Mouse (Mus musculus) heart, embryonic 12.5 days (tissue): Measurements from ENCODE around the gene Pum2. TPM values are rescaled to one million over a fixed set of nuclear protein-coding genes. Genes with fewer than 3 reads are reported as not detected.

Source experiments
- ATAC-seq: fragments of 200-750 bp; cut with Nextera tagmentation; 2 replicates; pipeline ENCODE4 v1.8.0; 2017; ENCODE audit warnings: moderate TSS enrichment, moderate library complexity; ENCODE audit not compliant: insufficient number of reproducible peaks, low FRiP score
- H3K27ac ChIP-seq: fragments of 300-500 bp; sonication (generic); 2 replicates; pipeline ENCODE4 v1.5.1; 2016; ENCODE audit warnings: mild to moderate bottlenecking, moderate library complexity; ENCODE audit not compliant: poor library complexity, severe bottlenecking
- H3K27me3 ChIP-seq: fragments of 300-500 bp; sonication (generic); replicated peaks from 2 replicates; pipeline ENCODE4 v1.6.1; 2016; ENCODE audit warnings: mild to moderate bottlenecking, moderate library complexity
- H3K36me3 ChIP-seq: fragments of 300-500 bp; sonication (generic); 2 replicates; pipeline ENCODE4 v1.6.1; 2016; ENCODE audit warnings: mild to moderate bottlenecking, moderate library complexity
- H3K4me1 ChIP-seq: fragments of 300-500 bp; sonication (generic); replicated peaks from 2 replicates; pipeline ENCODE4 v1.6.1; 2016; ENCODE audit warnings: mild to moderate bottlenecking
- H3K4me2 ChIP-seq: fragments of 300-500 bp; sonication (generic); 2 replicates; pipeline ENCODE4 v1.6.1; 2016; ENCODE audit warnings: mild to moderate bottlenecking, moderate library complexity
- H3K4me3 ChIP-seq: fragments of 300-500 bp; sonication (generic); 2 replicates; pipeline ENCODE4 v1.5.1; 2016; ENCODE audit warnings: mild to moderate bottlenecking
- H3K9ac ChIP-seq: fragments of 300-500 bp; sonication (generic); 2 replicates; pipeline ENCODE4 v1.6.1; 2016; ENCODE audit warnings: mild to moderate bottlenecking, moderate library complexity
- H3K9me3 ChIP-seq: fragments of 300-500 bp; sonication (generic); replicated peaks from 2 replicates; pipeline ENCODE4 v1.6.1; 2016; ENCODE audit warnings: mild to moderate bottlenecking, moderate library complexity
- whole genome bisulfite sequencing: fragments of 180-500 bp; shearing (Covaris S2); methylation state at CpG from one replicate; pipeline ENCODE4 v1.1.7; 2016; 5-methylcytosine and 5-hydroxymethylcytosine counted together
- polyA plus RNA-seq: library from polyadenylated mRNA; unstranded; fragments of >200 nt; fragmentation: Nextera tagmentation; extraction: Ambion mirVana; gene quantifications from 2 replicates; pipeline ENCODE4 v1.2.1, GENCODE M21; 2016

Gene Pum2
- polyA plus RNA-seq, 1 experiment from 2014 or later, result 37.3 TPM

- peaks cover 19% of the 10 kb centered on the region for H3K4me1 ChIP-seq
Measured at GRCm38 (mm10) chr12:8778106-8778505, 104.2 kb downstream of the Pum2 start.

DNA sequence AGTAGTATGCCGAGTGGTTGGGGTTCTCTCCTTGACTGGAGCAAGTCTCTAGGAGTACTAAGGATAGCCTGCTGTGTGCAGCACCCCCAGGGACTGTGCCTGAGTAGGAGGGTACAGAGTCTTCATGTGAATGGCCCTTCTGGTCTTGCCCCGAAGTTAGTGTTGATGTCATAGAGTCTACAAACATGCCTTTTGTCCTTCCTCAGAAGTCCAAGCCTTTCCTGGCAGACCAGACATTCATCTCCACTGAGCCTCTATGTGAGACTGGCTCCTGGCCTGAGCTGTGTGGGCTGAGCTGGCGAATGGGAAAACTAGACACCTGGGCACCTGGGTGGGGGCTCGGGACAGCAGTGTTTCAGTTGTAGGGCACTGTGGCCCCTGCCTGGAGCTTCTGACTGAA, 105.9 kb downstream of the Pum2 start:
- no peaks in the 10 kb centered on the region for H3K9me3 ChIP-seq
- H3K27me3 ChIP-seq, result no peaks in the 10 kb centered on the region
- H3K27ac ChIP-seq, result no peak overlapping the region
- no peak overlapping the region for H3K9ac ChIP-seq
- peaks cover 16% of the 10 kb centered on the region for H3K4me1 ChIP-seq
- no peaks in the 10 kb centered on the region for H3K36me3 ChIP-seq
- no peak overlapping the region for H3K4me3 ChIP-seq
- H3K4me2 ChIP-seq, result no peak overlapping the region
- ATAC-seq, result no peak
- WGBS, result 70% methylated on average over 4 of the region's 4 CpGs

More at GRCm38 (mm10) chr12:8778106-8778505, 104.2 kb downstream of the Pum2 start:
- H3K4me3 ChIP-seq, result no peak overlapping the region
- no peak overlapping the region for H3K4me2 ChIP-seq
- H3K9me3 ChIP-seq, result no peaks in the 10 kb centered on the region
- no peak overlapping the region for H3K27ac ChIP-seq
- ATAC-seq, result no peak
- no peaks in the 10 kb centered on the region for H3K36me3 ChIP-seq
- H3K9ac ChIP-seq, result no peak overlapping the region
- WGBS, result 78% methylated on average over 7 of the region's 7 CpGs
- no peaks in the 10 kb centered on the region for H3K27me3 ChIP-seq

DNA sequence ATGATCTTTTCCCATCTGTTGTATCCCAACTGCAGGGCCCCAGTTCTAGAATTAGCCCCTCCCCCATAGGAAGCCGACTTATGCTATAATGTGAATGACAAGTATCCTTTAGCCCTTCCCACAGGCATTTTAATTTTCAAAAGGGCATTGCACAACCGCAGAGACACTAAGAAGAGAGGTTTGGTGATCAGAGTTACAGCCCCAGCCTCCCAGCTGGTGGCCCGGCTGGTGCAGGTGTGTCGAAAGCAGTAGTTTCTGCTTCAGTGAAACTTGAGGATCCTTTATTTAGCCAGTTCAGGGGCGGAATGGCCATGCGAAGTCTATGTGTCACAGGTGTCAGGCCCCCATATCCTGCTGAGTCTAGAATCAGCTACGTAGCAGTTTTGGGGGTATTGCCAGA, 107.2 kb downstream of the Pum2 start:
- ATAC-seq, result no peak
- Histone ChIP-seq H3K27ac (no peak overlapping the region), H3K4me3 (no peak overlapping the region), H3K4me1 (peaks cover 27% of the 10 kb centered on the region), H3K36me3 (no peaks in the 10 kb centered on the region), H3K4me2 (no peak overlapping the region), H3K9ac (no peak overlapping the region), H3K27me3 (no peaks in the 10 kb centered on the region), H3K9me3 (no peaks in the 10 kb centered on the region)
- 85% methylated on average over 7 of the region's 7 CpGs for WGBS

DNA sequence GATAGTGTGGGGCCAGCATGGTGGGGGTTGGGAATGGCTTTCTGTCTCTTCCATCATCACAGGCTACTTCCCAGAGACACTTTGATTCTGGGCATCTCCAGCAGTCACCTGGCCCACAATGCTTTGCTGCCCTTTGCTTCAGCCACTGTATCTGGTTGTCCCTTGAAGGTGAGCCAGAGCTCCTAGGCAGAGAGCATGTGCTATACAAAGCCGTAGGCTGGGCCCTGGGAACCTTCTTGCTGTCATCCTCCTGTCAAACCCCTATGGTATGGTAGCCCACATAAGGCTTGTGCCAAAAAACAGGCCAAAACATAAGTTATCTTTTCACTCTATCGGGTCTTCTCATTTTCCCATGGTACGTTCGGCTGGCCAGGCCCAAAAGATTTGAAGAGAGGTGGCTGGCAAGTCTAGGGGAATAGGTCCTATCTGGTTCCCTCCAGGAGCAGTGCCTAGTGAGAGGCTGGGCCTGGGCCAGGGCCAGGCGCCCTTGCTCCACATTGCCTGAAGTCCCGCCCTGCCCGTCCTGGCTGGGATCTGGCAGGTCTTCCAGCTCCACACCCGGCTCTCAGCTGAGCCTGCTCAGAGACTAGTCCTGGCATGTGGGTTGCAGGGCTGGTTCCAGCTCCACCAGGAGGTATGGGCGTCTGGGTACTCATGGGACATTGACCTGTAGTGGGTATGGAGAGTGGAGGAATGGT, 107.9 kb downstream of the Pum2 start:
- ATAC-seq, result no peak; the same call in 1 of the 2 replicates
- H3K36me3 ChIP-seq, result no peaks in the 10 kb centered on the region

GRCm38 (mm10) chr12:8782565-8782964, 108.6 kb downstream of the Pum2 start:
- Histone ChIP-seq H3K9ac (no peak overlapping the region), H3K27me3 (no peaks in the 10 kb centered on the region), H3K4me3 (no peak overlapping the region), H3K27ac (no peak overlapping the region), H3K36me3 (no peaks in the 10 kb centered on the region), H3K4me1 (peaks cover 27% of the 10 kb centered on the region), H3K9me3 (no peaks in the 10 kb centered on the region), H3K4me2 (no peak overlapping the region)
- 84% methylated on average over 3 of the region's 3 CpGs for WGBS
- no peak for ATAC-seq

More for the DNA sequence above, 107.9 kb downstream of the Pum2 start:
- H3K27ac ChIP-seq, result no peak overlapping the region
- no peaks in the 10 kb centered on the region for H3K27me3 ChIP-seq
- no peak overlapping the region for H3K9ac ChIP-seq
- no peak overlapping the region for H3K4me3 ChIP-seq
- no peak overlapping the region for H3K4me2 ChIP-seq
- WGBS, result 69% methylated on average over 9 of the region's 9 CpGs
- H3K4me1 ChIP-seq, result peaks cover 27% of the 10 kb centered on the region
- H3K9me3 ChIP-seq, result no peaks in the 10 kb centered on the region

- H3K36me3 ChIP-seq, result no peaks in the 10 kb centered on the region
- no peak overlapping the region for H3K4me3 ChIP-seq
- no peaks in the 10 kb centered on the region for H3K9me3 ChIP-seq
- no peak overlapping the region for H3K4me2 ChIP-seq
- no peaks in the 10 kb centered on the region for H3K27me3 ChIP-seq
- 52% methylated on average over 9 of the region's 9 CpGs for WGBS
- peaks cover 32% of the 10 kb centered on the region for H3K4me1 ChIP-seq
- H3K9ac ChIP-seq, result no peak overlapping the region
- no peak for ATAC-seq
- no peak overlapping the region for H3K27ac ChIP-seq
Measured at GRCm38 (mm10) chr12:8784189-8784588, 110.3 kb downstream of the Pum2 start.

- Histone ChIP-seq H3K9ac (no peak overlapping the region), H3K36me3 (peaks cover 16% of the 10 kb centered on the region)
- no peak for ATAC-seq
Measured at GRCm38 (mm10) chr12:8786476-8786875, 112.5 kb downstream of the Pum2 start.

DNA sequence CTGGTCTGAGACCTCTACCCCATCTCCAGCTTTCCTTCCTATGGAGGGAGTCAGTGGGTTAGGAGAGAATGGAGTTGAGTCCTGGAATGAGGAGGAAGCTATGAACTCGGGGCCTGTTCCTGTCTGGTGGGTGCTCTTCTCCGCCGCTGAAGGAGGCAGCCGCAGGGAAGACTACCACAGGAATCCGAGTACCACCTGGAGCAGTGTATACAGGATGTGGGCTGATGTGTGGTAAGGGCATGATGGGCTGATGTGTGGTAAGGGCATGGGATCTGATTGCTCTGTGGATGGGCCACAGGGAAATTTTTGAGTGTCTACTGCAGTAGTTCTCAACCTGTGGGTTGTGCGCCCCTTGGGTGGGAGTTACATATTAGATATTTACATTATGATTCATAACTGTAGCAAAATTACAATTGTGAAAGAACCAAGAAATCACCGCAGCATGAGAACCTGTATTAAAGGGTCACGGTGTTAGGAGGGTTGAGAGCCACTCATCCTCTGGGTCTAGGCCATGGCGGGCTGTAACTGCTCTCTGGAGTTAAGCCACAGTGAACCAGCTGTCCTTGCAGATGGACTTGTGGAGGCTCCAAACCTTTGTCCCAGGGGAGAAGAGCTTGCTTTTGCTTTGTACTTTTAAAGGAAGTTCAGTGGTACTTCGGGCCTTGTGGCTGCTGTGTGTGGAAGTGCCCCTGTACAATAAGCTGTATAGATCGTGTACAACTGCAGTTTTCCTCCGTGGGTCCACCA, 113.2 kb downstream of the Pum2 start:
- H3K9ac ChIP-seq, result no peak overlapping the region
- H3K27ac ChIP-seq, result no peak overlapping the region
- ATAC-seq, result no peak
- no peaks in the 10 kb centered on the region for H3K27me3 ChIP-seq
- H3K4me2 ChIP-seq, result no peak overlapping the region
- H3K4me3 ChIP-seq, result no peak overlapping the region
- peaks cover 23% of the 10 kb centered on the region for H3K4me1 ChIP-seq
- 87% methylated on average over 12 of the region's 12 CpGs for WGBS
- peaks cover 22% of the 10 kb centered on the region for H3K36me3 ChIP-seq
- no peaks in the 10 kb centered on the region for H3K9me3 ChIP-seq

More at GRCm38 (mm10) chr12:8786476-8786875, 112.5 kb downstream of the Pum2 start:
- Histone ChIP-seq H3K4me2 (no peak overlapping the region), H3K4me3 (no peak overlapping the region), H3K4me1 (peaks cover 29% of the 10 kb centered on the region), H3K9me3 (no peaks in the 10 kb centered on the region), H3K27me3 (no peaks in the 10 kb centered on the region), H3K27ac (no peak overlapping the region)
- 72% methylated on average over 5 of the region's 5 CpGs for WGBS

- no peak for ATAC-seq
- 57% methylated on average over 3 of the region's 3 CpGs for WGBS
- H3K9ac ChIP-seq, result no peak overlapping the region
- H3K27ac ChIP-seq, result no peak overlapping the region
- H3K4me1 ChIP-seq, result peaks cover 22% of the 10 kb centered on the region
- H3K9me3 ChIP-seq, result no peaks in the 10 kb centered on the region
- H3K4me2 ChIP-seq, result no peak overlapping the region
- peaks cover 23% of the 10 kb centered on the region for H3K36me3 ChIP-seq
- H3K4me3 ChIP-seq, result no peak overlapping the region
- H3K27me3 ChIP-seq, result no peaks in the 10 kb centered on the region
Measured at GRCm38 (mm10) chr12:8788469-8788868, 114.5 kb downstream of the Pum2 start.

- no peak for ATAC-seq
- Histone ChIP-seq H3K9me3 (no peaks in the 10 kb centered on the region), H3K27me3 (no peaks in the 10 kb centered on the region)
Measured at GRCm38 (mm10) chr12:8790615-8791014, 116.7 kb downstream of the Pum2 start.

GRCm38 (mm10) chr12:8793410-8794051, 119.6 kb downstream of the Pum2 start:
- Histone ChIP-seq H3K36me3 (peaks cover 45% of the 10 kb centered on the region), H3K4me3 (no peak overlapping the region), H3K4me2 (no peak overlapping the region), H3K4me1 (peaks cover 4% of the 10 kb centered on the region), H3K9me3 (no peaks in the 10 kb centered on the region), H3K27me3 (no peaks in the 10 kb centered on the region), H3K27ac (no peak overlapping the region), H3K9ac (no peak overlapping the region)
- no peak for ATAC-seq
- 72% methylated on average over 2 of the region's 2 CpGs for WGBS

More at GRCm38 (mm10) chr12:8790615-8791014, 116.7 kb downstream of the Pum2 start:
- H3K9ac ChIP-seq, result no peak overlapping the region
- H3K36me3 ChIP-seq, result peaks cover 45% of the 10 kb centered on the region
- H3K27ac ChIP-seq, result no peak overlapping the region
- no peak overlapping the region for H3K4me2 ChIP-seq
- H3K4me3 ChIP-seq, result no peak overlapping the region
- 87% methylated on average over 12 of the region's 12 CpGs for WGBS
- H3K4me1 ChIP-seq, result peaks cover 8% of the 10 kb centered on the region
